Mouse (Mus musculus) midbrain, embryonic 15.5 days (tissue): ENCODE results near the gene Pou5f1. TPM values are rescaled to one million over a fixed set of nuclear protein-coding genes. Genes with fewer than 3 reads are reported as not detected.

Experiments
- ATAC-seq: fragments of 200-750 bp; cut with Nextera tagmentation; replicated peaks from 2 replicates; pipeline ENCODE4 v1.8.0; 2017; ENCODE audit warnings: moderate TSS enrichment
- H3K27ac ChIP-seq: fragments of 300-500 bp; sonication (generic); 2 replicates; pipeline ENCODE4 v1.5.1; 2015; ENCODE audit warnings: mild to moderate bottlenecking, inconsistent platforms
- H3K27me3 ChIP-seq: fragments of 300-500 bp; sonication (generic); replicated peaks from 2 replicates; pipeline ENCODE4 v1.6.1; 2015; ENCODE audit warnings: inconsistent platforms
- H3K36me3 ChIP-seq: fragments of 300-500 bp; sonication (generic); replicated peaks from 2 replicates; pipeline ENCODE4 v1.6.1; 2015; ENCODE audit warnings: inconsistent platforms
- H3K4me1 ChIP-seq: fragments of 300-500 bp; sonication (generic); 2 replicates; pipeline ENCODE4 v1.6.1; 2015; ENCODE audit warnings: inconsistent platforms
- H3K4me2 ChIP-seq: fragments of 300-500 bp; sonication (generic); 2 replicates; pipeline ENCODE4 v1.6.1; 2015; ENCODE audit warnings: inconsistent platforms, mild to moderate bottlenecking, moderate library complexity
- H3K4me3 ChIP-seq: fragments of 300-500 bp; sonication (generic); 2 replicates; pipeline ENCODE4 v1.5.1; 2015; ENCODE audit warnings: mild to moderate bottlenecking, inconsistent platforms
- H3K9ac ChIP-seq: fragments of 300-500 bp; sonication (generic); 2 replicates; pipeline ENCODE4 v1.6.1; 2015; ENCODE audit warnings: mild to moderate bottlenecking, inconsistent platforms
- H3K9me3 ChIP-seq: fragments of 300-500 bp; sonication (generic); 2 replicates; pipeline ENCODE4 v1.6.1; 2016; ENCODE audit warnings: inconsistent platforms
- WGBS: fragments of 180-500 bp; shearing (Covaris S2); methylation state at CpG from one replicate; pipeline ENCODE4 v1.1.7; 2015; ENCODE audit warnings: mixed read lengths; 5-methylcytosine and 5-hydroxymethylcytosine counted together
- polyA plus RNA-seq: library from polyadenylated mRNA; unstranded; fragments of >200 nt; fragmentation: Nextera tagmentation; extraction: Ambion mirVana; gene quantifications from 2 replicates; pipeline ENCODE4 v1.2.1, GENCODE M21; 2015

Gene Pou5f1
- polyA plus RNA-seq, 1 experiment from 2014 or later = 0.12 TPM

DNA sequence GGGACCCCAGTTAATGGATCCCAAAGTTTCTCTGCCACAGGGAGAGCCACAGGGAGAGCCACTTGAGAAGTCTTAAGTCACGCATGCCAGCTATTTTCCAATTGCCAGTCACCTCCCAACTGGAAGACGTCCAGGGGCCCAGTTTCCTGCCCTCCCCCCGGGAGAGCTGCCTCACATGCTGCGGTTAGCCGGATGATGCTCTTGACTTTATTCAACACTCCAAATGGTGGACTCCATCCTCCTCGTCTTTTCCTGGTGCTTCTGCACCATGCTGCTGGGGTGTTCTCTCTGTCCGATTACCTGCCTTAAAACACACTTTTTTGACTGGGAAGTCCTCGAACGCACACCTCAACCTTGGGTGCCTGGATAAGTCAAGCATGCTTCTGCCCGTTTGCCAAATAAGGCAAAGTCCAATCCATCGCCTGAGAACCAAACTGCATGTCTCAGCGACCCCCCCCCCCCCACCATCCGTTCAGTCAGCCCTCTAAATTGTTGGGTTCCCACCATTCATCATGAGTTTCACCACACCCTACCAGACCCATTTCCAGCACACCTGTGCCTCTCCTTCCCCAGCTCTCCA lies 50.5 kb downstream of the Pou5f1 start:
- Histone ChIP-seq H3K4me2 (no peak overlapping the region), H3K9ac (no peak overlapping the region), H3K9me3 (no peaks in the 10 kb centered on the region), H3K27me3 (no peaks in the 10 kb centered on the region; the same call in 1 of the 2 replicates), H3K4me3 (no peak overlapping the region), H3K27ac (no peak overlapping the region), H3K4me1 (no peaks in the 10 kb centered on the region), H3K36me3 (no peaks in the 10 kb centered on the region)
- ATAC-seq = no peak
- WGBS = 90% methylated on average over 13 of the region's 13 CpGs

DNA sequence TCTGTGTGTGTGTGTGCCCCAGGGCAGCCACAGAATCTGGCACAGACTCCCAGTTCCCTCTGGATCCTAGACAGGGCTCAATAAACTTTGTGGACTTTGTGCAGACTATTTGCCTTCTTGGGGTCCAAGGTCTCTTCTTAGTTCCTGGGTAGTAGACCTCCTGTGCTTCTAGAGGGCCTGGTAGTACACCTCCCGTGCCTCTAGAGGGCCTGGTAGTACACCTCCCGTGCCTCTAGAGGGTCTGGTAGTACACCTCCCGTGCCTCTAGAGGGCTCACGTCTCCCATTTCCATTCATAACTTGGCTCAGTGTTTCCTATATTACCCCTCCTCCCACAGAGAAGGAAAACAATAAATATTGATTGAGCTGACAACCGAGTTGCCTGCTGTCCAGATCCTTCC lies 51.0 kb downstream of the Pou5f1 start:
- no peak overlapping the region for H3K4me3 ChIP-seq
- no peak overlapping the region for H3K27ac ChIP-seq
- no peak for ATAC-seq

GRCm38 (mm10) chr17:35557351-35557750 lies 51.5 kb downstream of the Pou5f1 start:
- Histone ChIP-seq H3K4me3 (no peak overlapping the region), H3K36me3 (no peaks in the 10 kb centered on the region), H3K9ac (no peak overlapping the region), H3K4me2 (no peak overlapping the region), H3K9me3 (no peaks in the 10 kb centered on the region), H3K4me1 (no peaks in the 10 kb centered on the region), H3K27me3 (no peaks in the 10 kb centered on the region; the same call in 1 of the 2 replicates), H3K27ac (no peak overlapping the region)
- 82% methylated on average over 9 of the region's 9 CpGs for WGBS
- no peak for ATAC-seq

More for the DNA sequence above, 51.0 kb downstream of the Pou5f1 start:
- H3K36me3 ChIP-seq = no peaks in the 10 kb centered on the region
- WGBS = 31% methylated on average over 5 of the region's 5 CpGs
- no peaks in the 10 kb centered on the region; the same call in 1 of the 2 replicates for H3K27me3 ChIP-seq
- H3K9me3 ChIP-seq = no peaks in the 10 kb centered on the region
- H3K9ac ChIP-seq = no peak overlapping the region
- no peak overlapping the region for H3K4me2 ChIP-seq
- H3K4me1 ChIP-seq = no peaks in the 10 kb centered on the region

DNA sequence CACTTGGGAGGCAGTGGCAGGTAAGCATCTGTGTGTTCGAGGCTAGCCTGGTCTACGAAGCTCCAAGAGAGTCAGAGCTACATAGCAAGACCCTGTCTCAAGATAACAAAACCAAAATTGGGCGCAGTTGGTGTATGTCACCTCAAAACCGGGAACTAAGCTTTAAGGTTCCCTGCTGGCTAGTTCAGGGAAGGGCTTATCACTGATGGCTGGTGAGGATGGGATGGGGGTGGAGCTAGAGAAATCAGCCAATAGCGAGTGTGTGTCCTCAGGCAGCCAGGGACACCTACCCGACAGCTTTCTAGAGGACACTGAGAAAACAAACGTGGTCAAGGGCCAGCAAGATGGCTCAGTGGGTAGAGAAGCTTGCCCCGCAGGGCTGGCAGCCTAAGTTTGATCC lies 52.4 kb downstream of the Pou5f1 start:
- Histone ChIP-seq H3K9ac (no peak overlapping the region), H3K4me3 (no peak overlapping the region), H3K4me2 (no peak overlapping the region), H3K27me3 (no peaks in the 10 kb centered on the region; the same call in 1 of the 2 replicates), H3K9me3 (no peaks in the 10 kb centered on the region), H3K27ac (no peak overlapping the region), H3K36me3 (no peaks in the 10 kb centered on the region), H3K4me1 (no peaks in the 10 kb centered on the region)
- 60% methylated on average over 8 of the region's 8 CpGs for WGBS
- no peak for ATAC-seq

Other genes with a start within 250 kb of the Pou5f1 start
- gene H2-D1, start 243.3 kb upstream of the Pou5f1 start, polyA plus RNA-seq = 93.4 and 105 TPM in 2 replicates
- 0.54 and 0.70 TPM in 2 replicates for gene H2-Q1, start 185.6 kb upstream of the Pou5f1 start, polyA plus RNA-seq
- gene H2-Q2, start 163.8 kb upstream of the Pou5f1 start, polyA plus RNA-seq = 3.0 and 3.8 TPM in 2 replicates
- 0.88 and 1.3 TPM in 2 replicates for gene H2-Q4, start 126.4 kb upstream of the Pou5f1 start, polyA plus RNA-seq
- 0.89 and 1.1 TPM in 2 replicates for gene H2-Q6, start 81.2 kb upstream of the Pou5f1 start, polyA plus RNA-seq
- gene H2-Q7, start 66.9 kb upstream of the Pou5f1 start, polyA plus RNA-seq = 2.7 and 4.0 TPM in 2 replicates
- gene H2-Q10, start 35.9 kb upstream of the Pou5f1 start, polyA plus RNA-seq = 0.26 and 1.6 TPM in 2 replicates
- gene Tcf19, start 10.8 kb downstream of the Pou5f1 start, polyA plus RNA-seq = 10.8 and 13.1 TPM in 2 replicates
- gene Cchcr1, start 11.1 kb downstream of the Pou5f1 start, polyA plus RNA-seq = 3.5 and 3.7 TPM in 2 replicates
- gene Psors1c2, start 27.2 kb downstream of the Pou5f1 start, polyA plus RNA-seq = 0.56 and 0.96 TPM in 2 replicates
- 0.06 TPM in 2 replicates for gene Cdsn, start 46.1 kb downstream of the Pou5f1 start, polyA plus RNA-seq
- gene 2300002M23Rik, start 61.4 kb downstream of the Pou5f1 start, polyA plus RNA-seq = not detected in 2 replicates
- not detected in 2 replicates for gene Sfta2, start 95.5 kb downstream of the Pou5f1 start, polyA plus RNA-seq
- not detected in 2 replicates for gene Gm9573, start 120.6 kb downstream of the Pou5f1 start, polyA plus RNA-seq
- gene Mucl3, start 137.7 kb downstream of the Pou5f1 start, polyA plus RNA-seq = not detected in 2 replicates
- 16.3 and 16.5 TPM in 2 replicates for gene Vars2, start 161.6 kb downstream of the Pou5f1 start, polyA plus RNA-seq
- 27.6 and 29.5 TPM in 2 replicates for gene Gtf2h4, start 167.7 kb downstream of the Pou5f1 start, polyA plus RNA-seq
- 107 and 118 TPM in 2 replicates for gene Ddr1, start 198.6 kb downstream of the Pou5f1 start, polyA plus RNA-seq